Mouse (Mus musculus) liver, adult 2 months (tissue): ENCODE data around the gene Tmc1.

ENCODE experiments used
- CTCF ChIP-seq: fragments of 200-500 bp; IDR thresholded peaks from 2 replicates; pipeline ENCODE4 v1.5.1; 2011; ENCODE audit warnings: low read depth, low read length, control low read depth
- POLR2A ChIP-seq: fragments of 200-500 bp; IDR thresholded peaks from 2 replicates; pipeline ENCODE4 v1.6.1; 2011; ENCODE audit warnings: low read length, control low read depth; ENCODE audit not compliant: insufficient read depth; ENCODE audit errors: extremely low read depth

DNA sequence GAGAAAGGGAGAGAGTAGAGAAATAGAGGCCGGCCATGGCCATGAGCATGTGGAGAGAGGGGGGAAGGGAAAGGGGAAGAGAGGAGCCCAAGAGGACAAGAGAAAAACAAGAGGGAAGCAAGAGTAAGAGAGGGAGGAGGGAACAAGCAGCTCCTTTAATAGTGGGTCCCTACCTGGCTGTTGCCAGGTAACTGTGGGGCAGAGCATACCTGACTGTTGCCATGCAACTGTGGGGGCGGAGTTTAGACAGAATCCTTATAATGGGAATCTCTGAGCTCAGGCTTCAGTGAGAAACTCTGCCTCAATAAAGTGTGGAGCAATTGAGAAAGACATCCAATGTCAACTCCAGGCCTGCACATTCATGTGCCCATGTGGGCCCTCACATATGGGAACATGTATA lies 38.9 kb downstream of the Tmc1 start:
- TF ChIP-seq CTCF (no peak), POLR2A (no peak)
